Mouse (Mus musculus) thymus, adult 2 months (tissue): ENCODE measurements at regions not wholly inside any gene's neighbourhood (a gene's known extent, or its start where the extent isn't known, plus 50 kb on each side); places are given as distances from the start of the nearest gene placed in this dataset.

Experiments
- CTCF ChIP-seq: fragments of 200-500 bp; IDR thresholded peaks from 2 replicates; pipeline ENCODE4 v1.5.1; 2012; ENCODE audit warnings: mild to moderate bottlenecking, control low read depth, low read length, moderate library complexity, borderline replicate concordance; ENCODE audit not compliant: control insufficient read depth, poor library complexity, insufficient read depth; ENCODE audit errors: extremely low read depth
- POLR2A ChIP-seq: fragments of 200-500 bp; IDR thresholded peaks from 2 replicates; pipeline ENCODE4 v1.6.1; 2012; ENCODE audit warnings: mild to moderate bottlenecking, low read length, control low read depth, moderate library complexity; ENCODE audit not compliant: control insufficient read depth, poor library complexity, insufficient read depth; ENCODE audit errors: extremely low read depth

DNA sequence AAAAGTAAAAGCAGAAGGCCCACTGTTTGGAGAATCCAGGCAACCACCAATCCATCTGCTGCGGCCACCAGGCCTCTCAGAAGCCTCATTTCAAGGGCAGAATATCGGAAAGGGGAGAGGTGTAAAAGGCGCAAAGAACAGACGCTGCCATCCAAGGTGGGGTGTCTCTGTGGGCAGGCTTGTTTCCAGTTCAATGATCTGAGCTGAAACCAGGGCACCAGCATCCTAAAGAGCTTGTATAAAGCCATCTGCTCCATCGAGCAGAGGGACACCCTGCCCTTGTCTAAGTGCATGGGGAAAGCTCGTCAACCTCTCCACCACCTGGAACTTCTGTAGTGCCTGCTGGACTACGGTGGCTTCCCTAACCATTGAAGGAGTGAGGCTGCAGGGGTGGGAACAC is 363.7 kb upstream of the Spred2 start:
- TF ChIP-seq POLR2A (no peak), CTCF (no peak)
